Mouse (Mus musculus) intestine, embryonic 14.5 days (tissue): Measurements from ENCODE around the gene Dap. TPM values are rescaled to one million over a fixed set of nuclear protein-coding genes. Genes with fewer than 3 reads are reported as not detected.
A peak's percentile ranks its signal among the peaks of the same experiment; 100 is the strongest.

ENCODE experiments used
- ATAC-seq: fragments of 200-750 bp; cut with Nextera tagmentation; replicated peaks from 2 replicates; pipeline ENCODE4 v1.8.0; 2017; ENCODE audit warnings: low read depth, moderate number of reproducible peaks, moderate TSS enrichment, moderate library complexity; ENCODE audit not compliant: low FRiP score, low TSS enrichment
- DNase-seq: peaks from one replicate; pipeline ENCODE4 v3.0.0-alpha.2; 2018; ENCODE audit warnings: low spot score
- H3K27ac ChIP-seq: fragments of 300-500 bp; sonication (generic); 2 replicates; pipeline ENCODE4 v1.5.1; 2014; ENCODE audit warnings: low read depth, mild to moderate bottlenecking, control low read depth
- H3K27me3 ChIP-seq: fragments of 300-500 bp; sonication (generic); replicated peaks from 2 replicates; pipeline ENCODE4 v1.6.1; 2014; ENCODE audit warnings: low read length, control low read depth; ENCODE audit not compliant: control insufficient read depth, insufficient read depth
- H3K36me3 ChIP-seq: fragments of 300-500 bp; sonication (generic); 2 replicates; pipeline ENCODE4 v1.6.1; 2014; ENCODE audit warnings: low read length, control low read depth; ENCODE audit not compliant: control insufficient read depth, insufficient read depth
- H3K4me1 ChIP-seq: fragments of 300-500 bp; sonication (generic); replicated peaks from 2 replicates; pipeline ENCODE4 v1.6.1; 2014; ENCODE audit warnings: low read length, control low read depth, mixed read lengths; ENCODE audit not compliant: control insufficient read depth, insufficient read depth
- H3K4me2 ChIP-seq: fragments of 300-500 bp; sonication (generic); 2 replicates; pipeline ENCODE4 v1.6.1; 2014; ENCODE audit warnings: low read length
- H3K4me3 ChIP-seq: fragments of 300-500 bp; sonication (generic); 2 replicates; pipeline ENCODE4 v1.5.1; 2014; ENCODE audit warnings: low read depth, low read length, control low read depth, mixed read lengths
- H3K9ac ChIP-seq: fragments of 300-500 bp; sonication (generic); 2 replicates; pipeline ENCODE4 v1.6.1; 2014; ENCODE audit warnings: mild to moderate bottlenecking, low read length
- H3K9me3 ChIP-seq: fragments of 300-500 bp; sonication (generic); 2 replicates; pipeline ENCODE4 v1.6.1; 2016; ENCODE audit warnings: low read length, control low read depth; ENCODE audit not compliant: control insufficient read depth
- WGBS: fragments of 180-500 bp; shearing (Covaris S2); extraction: QIAGEN DNeasy Blood & Tissue Kit; methylation state at CpG from one replicate; pipeline ENCODE4 v1.1.7; 2014; 5-methylcytosine and 5-hydroxymethylcytosine counted together
- polyA plus RNA-seq: library from polyadenylated mRNA; unstranded; fragments of >200 nt; fragmentation: Nextera tagmentation; extraction: Ambion mirVana; gene quantifications from 2 replicates; pipeline ENCODE4 v1.2.1, GENCODE M21; 2014

Dap gene
- polyA plus RNA-seq, 1 experiment from 2014 or later: 96.5 TPM

DNA sequence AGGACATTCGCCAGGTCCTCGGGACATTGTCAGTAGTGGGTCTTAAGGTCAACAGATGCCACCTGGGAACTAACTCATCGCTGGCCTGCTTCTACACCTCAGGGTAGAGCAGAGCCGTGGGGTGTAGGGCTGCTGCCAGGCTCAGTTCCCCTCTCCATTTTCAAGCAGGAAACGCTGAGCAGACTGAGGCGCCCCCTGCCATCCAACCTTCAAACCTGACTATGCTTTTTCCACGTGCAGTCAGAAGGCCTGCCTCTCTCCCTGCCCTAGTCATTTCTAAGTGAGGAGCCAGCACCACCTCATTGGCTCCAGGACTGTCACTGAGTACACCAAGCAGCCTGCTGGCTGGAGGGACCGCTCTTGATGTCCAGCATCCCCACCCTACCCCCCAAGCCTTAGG, 29.3 kb downstream of the Dap start:
- ATAC-seq: no peak
- H3K9ac ChIP-seq: no peak overlapping the region
- no peaks in the 10 kb centered on the region; the same call in 1 of the 2 replicates for H3K4me1 ChIP-seq
- H3K9me3 ChIP-seq: no peaks in the 10 kb centered on the region
- no peak overlapping the region for H3K4me2 ChIP-seq
- no peak overlapping the region for H3K4me3 ChIP-seq
- no peak for DNase-seq
- H3K27ac ChIP-seq: no peak overlapping the region
- H3K36me3 ChIP-seq: no peaks in the 10 kb centered on the region
- WGBS: 64% methylated on average over 8 of the region's 8 CpGs
- no peaks in the 10 kb centered on the region for H3K27me3 ChIP-seq

DNA sequence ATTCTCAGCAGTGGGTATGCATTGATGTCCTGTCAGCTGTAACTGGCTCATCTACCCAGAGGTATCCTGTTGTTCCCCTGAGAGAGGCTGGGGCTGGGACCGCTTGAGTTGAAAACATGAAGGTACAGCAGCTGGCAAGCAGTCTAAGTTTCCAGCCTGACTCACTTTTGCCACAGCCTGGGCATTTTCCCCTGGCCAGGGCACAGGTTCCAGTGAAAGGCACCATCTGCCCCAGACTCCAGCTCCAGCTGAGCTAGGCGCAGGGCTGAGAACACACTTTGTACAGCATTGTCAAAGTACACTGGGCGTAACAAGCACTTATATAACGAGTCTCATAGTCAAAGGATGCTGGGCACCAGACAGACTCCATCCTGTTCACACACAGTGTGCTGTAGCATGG, 29.8 kb downstream of the Dap start:
- H3K27ac ChIP-seq: no peak overlapping the region
- no peaks in the 10 kb centered on the region for H3K27me3 ChIP-seq
- H3K4me3 ChIP-seq: no peak overlapping the region
- H3K36me3 ChIP-seq: no peaks in the 10 kb centered on the region
- no peak for ATAC-seq
- no peaks in the 10 kb centered on the region for H3K9me3 ChIP-seq
- H3K4me1 ChIP-seq: no peaks in the 10 kb centered on the region; the same call in 1 of the 2 replicates
- no peak overlapping the region for H3K4me2 ChIP-seq
- 92% methylated on average over 4 of the region's 4 CpGs for WGBS
- no peak for DNase-seq
- H3K9ac ChIP-seq: no peak overlapping the region

DNA sequence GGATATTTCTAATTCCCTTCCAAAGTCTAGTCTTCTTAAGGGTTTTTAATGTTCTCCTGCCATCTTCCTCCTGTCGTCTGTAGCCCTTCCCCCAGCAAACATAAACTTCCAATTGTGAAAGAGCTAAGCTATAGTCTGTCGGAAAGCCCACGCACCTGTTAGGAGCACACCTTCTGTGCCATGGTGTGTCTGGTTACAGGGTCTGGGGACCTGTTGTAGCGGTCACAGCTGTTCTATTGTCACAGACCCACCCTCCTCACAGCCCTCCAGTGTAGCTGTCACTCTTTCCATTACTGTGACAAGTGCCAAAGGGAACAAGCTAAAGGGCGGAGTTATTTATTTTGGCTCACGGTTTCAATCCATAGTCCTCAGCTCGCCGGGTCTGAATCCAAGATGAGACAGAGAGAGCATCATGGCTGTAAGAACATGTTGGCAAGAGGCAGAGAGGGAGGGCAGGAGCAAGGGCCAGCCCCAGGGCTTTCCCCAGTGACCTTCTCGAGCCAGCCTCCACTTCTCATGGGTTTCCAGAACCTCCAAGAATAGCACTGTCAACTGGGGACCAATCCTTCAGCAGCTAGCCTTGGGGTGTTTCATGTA, 30.9 kb downstream of the Dap start:
- no peaks in the 10 kb centered on the region for H3K9me3 ChIP-seq
- DNase-seq (no peak), ATAC-seq (no peak)
- no peaks in the 10 kb centered on the region for H3K36me3 ChIP-seq
- H3K27ac ChIP-seq: no peak overlapping the region
- no peak overlapping the region for H3K9ac ChIP-seq
- WGBS: 85% methylated on average over 9 of the region's 9 CpGs
- H3K4me3 ChIP-seq: no peak overlapping the region
- no peaks in the 10 kb centered on the region; the same call in 1 of the 2 replicates for H3K4me1 ChIP-seq
- no peak overlapping the region for H3K4me2 ChIP-seq
- no peaks in the 10 kb centered on the region for H3K27me3 ChIP-seq

DNA sequence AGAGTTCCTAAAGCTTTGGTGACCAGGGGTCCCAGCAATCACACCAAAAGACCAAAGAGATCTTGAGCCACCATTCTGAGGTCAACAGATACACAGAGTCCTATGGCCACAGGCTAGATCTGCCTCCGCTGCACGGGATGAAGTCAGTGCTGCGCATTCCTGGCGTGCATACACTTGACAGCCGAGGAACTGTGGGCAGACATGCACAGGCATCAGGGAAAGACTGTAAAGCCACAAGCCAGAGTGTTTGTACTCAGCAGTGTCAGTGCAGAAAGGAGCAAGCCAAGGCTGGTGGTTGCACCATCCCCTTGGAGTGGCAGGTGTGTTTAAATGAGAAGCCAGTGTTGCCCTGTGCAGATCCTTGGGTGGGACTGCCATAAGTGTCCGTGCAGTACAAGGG, 31.6 kb downstream of the Dap start:
- H3K4me1 ChIP-seq: no peaks in the 10 kb centered on the region; the same call in 1 of the 2 replicates
- no peaks in the 10 kb centered on the region for H3K36me3 ChIP-seq
- no peak overlapping the region for H3K4me3 ChIP-seq
- H3K27ac ChIP-seq: no peak overlapping the region
- no peak overlapping the region for H3K4me2 ChIP-seq
- no peaks in the 10 kb centered on the region for H3K9me3 ChIP-seq
- no peak for DNase-seq
- no peak for ATAC-seq
- H3K9ac ChIP-seq: no peak overlapping the region
- 77% methylated on average over 6 of the region's 6 CpGs for whole genome bisulfite sequencing
- no peaks in the 10 kb centered on the region for H3K27me3 ChIP-seq

DNA sequence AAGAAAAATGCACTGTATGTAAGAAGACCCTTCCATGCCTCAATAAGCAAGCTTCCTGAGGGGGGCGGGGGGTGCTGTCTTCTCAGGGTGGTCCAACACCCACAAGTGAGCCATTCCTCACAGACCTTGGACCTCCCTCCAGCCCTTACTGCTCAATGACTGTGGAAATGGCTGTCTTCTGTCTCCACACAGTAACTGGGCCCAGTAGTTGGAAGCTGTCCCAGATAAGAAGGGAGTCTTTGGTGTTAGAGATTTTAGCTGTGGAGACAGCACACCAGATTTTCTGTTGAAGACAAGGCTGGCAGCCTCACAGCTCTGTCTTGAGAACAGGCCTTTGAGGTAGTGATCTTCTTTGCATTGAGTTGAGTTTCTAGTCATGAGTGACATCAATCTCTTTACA, 33.2 kb downstream of the Dap start:
- WGBS: 80% methylated on average over 1 of the region's 1 CpGs
- ATAC-seq (no peak), DNase-seq (no peak)
- Histone ChIP-seq H3K4me2 (no peak overlapping the region), H3K27ac (no peak overlapping the region), H3K27me3 (no peaks in the 10 kb centered on the region), H3K4me3 (no peak overlapping the region), H3K9me3 (no peaks in the 10 kb centered on the region), H3K36me3 (no peaks in the 10 kb centered on the region), H3K4me1 (no peaks in the 10 kb centered on the region; the same call in 1 of the 2 replicates), H3K9ac (no peak overlapping the region)

DNA sequence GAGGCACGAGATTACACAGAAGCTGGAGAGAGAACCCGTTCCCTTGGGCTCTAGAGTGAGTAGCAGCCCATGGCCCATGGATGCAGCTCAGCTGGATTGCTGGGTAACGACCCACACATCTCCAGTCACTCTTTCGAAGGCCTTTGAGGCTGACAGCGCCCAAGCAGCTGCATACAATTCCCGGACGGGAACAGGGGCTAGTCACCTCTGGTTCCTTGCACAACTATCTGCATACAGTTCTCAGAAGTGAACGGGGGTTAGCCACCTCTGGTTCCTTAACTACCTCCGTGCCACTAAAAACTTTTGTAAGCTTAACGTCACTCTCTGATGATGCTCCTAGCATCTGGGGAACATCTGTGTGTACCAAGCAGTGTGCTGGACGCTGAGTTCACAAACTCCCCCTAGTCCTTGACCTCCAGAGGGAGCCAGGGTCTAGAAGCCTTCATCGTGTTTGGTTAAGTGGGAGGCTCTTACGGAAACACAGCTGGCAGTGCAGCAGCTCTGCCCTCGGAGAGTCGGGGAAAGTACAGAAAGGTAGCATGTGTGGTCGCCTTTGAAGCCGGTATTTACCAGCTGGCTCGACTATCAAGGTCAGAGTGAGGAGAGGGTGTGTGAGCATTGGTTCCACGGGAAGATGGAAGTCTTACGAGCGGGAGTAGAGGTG, 34.0 kb downstream of the Dap start:
- Histone ChIP-seq H3K9ac (no peak overlapping the region), H3K36me3 (no peaks in the 10 kb centered on the region), H3K27me3 (no peaks in the 10 kb centered on the region), H3K9me3 (no peaks in the 10 kb centered on the region), H3K4me1 (no peaks in the 10 kb centered on the region; the same call in 1 of the 2 replicates), H3K4me2 (no peak overlapping the region), H3K27ac (no peak overlapping the region), H3K4me3 (no peak overlapping the region)
- ATAC-seq (0 out of 2 replicates have a peak, but pooled peaks have one; percentile 6), DNase-seq (no peak)
- 54% methylated on average over 21 of the region's 21 CpGs for WGBS

DNA sequence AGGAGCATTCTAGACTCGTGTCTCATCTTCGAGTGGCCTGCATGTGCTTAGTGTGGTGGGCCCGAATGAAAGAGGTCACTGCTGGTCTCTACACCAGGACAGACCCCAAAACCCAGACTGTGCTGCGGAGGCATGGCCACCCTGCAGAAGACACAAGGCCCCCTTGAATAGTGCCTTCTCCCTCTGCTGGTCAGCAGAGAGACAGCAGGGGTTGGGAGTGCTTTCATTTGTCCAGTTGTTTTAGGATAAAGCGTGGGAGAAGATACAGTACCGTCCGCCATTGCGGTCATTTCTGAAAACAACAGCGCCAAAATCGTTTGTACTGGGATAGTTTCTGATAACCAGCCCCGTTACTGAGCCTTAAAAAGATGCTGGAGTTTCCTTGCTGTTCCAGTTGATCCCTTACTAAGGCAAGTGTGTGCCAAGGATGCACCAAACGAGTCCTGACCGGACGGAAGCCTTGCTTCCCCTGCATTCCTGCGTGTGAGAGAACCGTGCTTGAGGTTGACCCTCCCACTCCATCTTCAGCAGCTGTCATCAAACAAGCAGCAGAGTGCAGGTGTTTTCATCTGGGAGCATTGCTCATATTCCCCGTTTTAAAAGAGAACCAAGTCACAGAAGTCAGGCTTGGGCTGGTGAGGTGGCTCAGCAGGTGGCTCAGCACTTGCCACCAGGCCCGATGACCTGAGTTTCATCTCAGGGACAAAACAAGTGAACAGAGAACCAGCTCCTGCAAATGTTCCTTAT, 34.8 kb downstream of the Dap start:
- Histone ChIP-seq H3K9ac (no peak overlapping the region), H3K27me3 (no peaks in the 10 kb centered on the region), H3K36me3 (no peaks in the 10 kb centered on the region), H3K4me2 (no peak overlapping the region), H3K9me3 (no peaks in the 10 kb centered on the region), H3K4me1 (no peaks in the 10 kb centered on the region; the same call in 1 of the 2 replicates), H3K27ac (no peak overlapping the region), H3K4me3 (no peak overlapping the region)
- DNase-seq (no peak), ATAC-seq (0 out of 2 replicates have a peak, but pooled peaks have one; percentile 16)
- WGBS: 79% methylated on average over 18 of the region's 18 CpGs

DNA sequence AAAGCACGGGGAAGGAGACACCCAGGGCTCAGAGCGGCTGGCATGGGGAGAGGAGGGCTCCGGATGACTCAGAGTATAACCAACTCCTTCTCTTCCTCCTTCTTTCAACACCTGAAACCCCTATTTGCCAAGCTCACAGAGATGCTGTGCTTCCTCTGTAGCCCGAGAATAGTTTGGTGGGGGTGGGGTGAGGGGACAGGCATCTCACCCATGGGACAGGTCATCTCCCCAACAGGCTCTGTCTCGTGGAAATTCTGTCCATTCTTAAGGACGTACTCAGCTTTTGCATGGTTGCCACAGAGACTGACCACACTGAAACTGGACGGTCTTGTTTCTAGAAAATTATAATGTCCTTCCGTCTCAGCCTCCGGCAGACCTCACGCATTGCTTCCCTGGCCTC, 37.0 kb downstream of the Dap start:
- Histone ChIP-seq H3K4me2 (no peak overlapping the region), H3K36me3 (no peaks in the 10 kb centered on the region), H3K4me1 (no peaks in the 10 kb centered on the region; the same call in 1 of the 2 replicates), H3K9ac (no peak overlapping the region), H3K4me3 (no peak overlapping the region), H3K9me3 (no peaks in the 10 kb centered on the region), H3K27me3 (no peaks in the 10 kb centered on the region), H3K27ac (no peak overlapping the region)
- WGBS: 69% methylated on average over 10 of the region's 10 CpGs
- DNase-seq (no peak), ATAC-seq (no peak)
